Mouse (Mus musculus) limb, embryonic 10.5 days (tissue): ENCODE measurements around the gene Gm20605. TPM values are rescaled to one million over a fixed set of nuclear protein-coding genes. Genes with fewer than 3 reads are reported as not detected.
A peak's percentile ranks its signal among the peaks of the same experiment; 100 is the strongest.

Experiments
- DNase-seq: peaks from one replicate; pipeline ENCODE4 v3.0.0-alpha.2; 2017; ENCODE audit warnings: low spot score
- H3K27ac ChIP-seq: fragments of 300-500 bp; sonication (generic); 2 replicates; pipeline ENCODE4 v1.5.1; 2016; ENCODE audit warnings: mild to moderate bottlenecking
- H3K27me3 ChIP-seq: fragments of 300-500 bp; sonication (generic); 2 replicates; pipeline ENCODE4 v1.6.1; 2016; ENCODE audit warnings: low read depth, mild to moderate bottlenecking; ENCODE audit not compliant: poor library complexity, severe bottlenecking
- H3K36me3 ChIP-seq: fragments of 300-500 bp; sonication (generic); 2 replicates; pipeline ENCODE4 v1.6.1; 2016; ENCODE audit warnings: mild to moderate bottlenecking, moderate library complexity
- H3K4me1 ChIP-seq: fragments of 300-500 bp; sonication (generic); 2 replicates; pipeline ENCODE4 v1.6.1; 2016
- H3K4me3 ChIP-seq: fragments of 300-500 bp; sonication (generic); 2 replicates; pipeline ENCODE4 v1.5.1; 2016; ENCODE audit warnings: mild to moderate bottlenecking, moderate library complexity
- H3K9me3 ChIP-seq: fragments of 300-500 bp; sonication (generic); replicated peaks from 2 replicates; pipeline ENCODE4 v1.6.1; 2016; ENCODE audit warnings: mild to moderate bottlenecking
- WGBS: fragments of 180-500 bp; shearing (Covaris S2); methylation state at CpG from one replicate; pipeline ENCODE4 v1.1.7; 2016; 5-methylcytosine and 5-hydroxymethylcytosine counted together
- polyA plus RNA-seq: library from polyadenylated mRNA; unstranded; fragments of >200 nt; fragmentation: Nextera tagmentation; extraction: Ambion mirVana; gene quantifications from 2 replicates; pipeline ENCODE4 v1.2.1, GENCODE M21; 2016

Gene Gm20605
- polyA plus RNA-seq, 1 experiment from 2014 or later: 14.8 TPM

DNA sequence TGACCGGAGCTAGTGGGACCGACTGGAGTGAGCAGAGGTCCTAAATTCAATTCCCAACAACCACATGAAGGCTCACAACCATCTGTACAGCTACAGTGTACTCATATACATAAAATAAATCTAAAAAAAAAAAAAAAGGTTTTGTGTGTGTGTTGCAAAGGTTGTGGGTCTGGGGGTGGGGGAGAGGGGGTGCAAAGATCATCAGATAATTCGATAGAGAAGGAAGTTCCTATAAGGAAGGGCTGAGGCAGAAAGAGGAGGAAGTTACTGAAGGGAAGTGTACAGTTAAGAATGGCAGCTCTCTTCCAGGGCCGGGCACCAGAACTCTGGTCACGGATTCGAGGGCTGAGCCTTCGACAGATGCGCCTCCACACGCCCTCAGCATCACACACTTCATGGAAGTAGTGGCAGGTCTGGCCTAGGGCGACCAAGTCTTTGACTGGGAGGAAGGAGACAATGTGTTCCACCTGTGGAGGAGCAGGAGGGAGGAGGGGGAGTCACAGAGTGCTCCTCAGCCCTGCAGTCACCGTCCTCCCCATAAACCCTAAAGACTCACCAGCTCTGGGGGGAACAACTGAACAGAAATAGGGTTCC, 4.9 kb upstream of the Gm20605 start:
- Histone ChIP-seq H3K36me3 (no peaks in the 10 kb centered on the region), H3K27ac (peak overlapping the region; percentile 74; the same call in 1 of the 2 replicates), H3K9me3 (no peaks in the 10 kb centered on the region), H3K4me1 (peaks cover 35% of the 10 kb centered on the region), H3K27me3 (no peaks in the 10 kb centered on the region), H3K4me3 (no peak overlapping the region)
- WGBS: 88% methylated on average over 11 of the region's 11 CpGs
- no peak for DNase-seq

DNA sequence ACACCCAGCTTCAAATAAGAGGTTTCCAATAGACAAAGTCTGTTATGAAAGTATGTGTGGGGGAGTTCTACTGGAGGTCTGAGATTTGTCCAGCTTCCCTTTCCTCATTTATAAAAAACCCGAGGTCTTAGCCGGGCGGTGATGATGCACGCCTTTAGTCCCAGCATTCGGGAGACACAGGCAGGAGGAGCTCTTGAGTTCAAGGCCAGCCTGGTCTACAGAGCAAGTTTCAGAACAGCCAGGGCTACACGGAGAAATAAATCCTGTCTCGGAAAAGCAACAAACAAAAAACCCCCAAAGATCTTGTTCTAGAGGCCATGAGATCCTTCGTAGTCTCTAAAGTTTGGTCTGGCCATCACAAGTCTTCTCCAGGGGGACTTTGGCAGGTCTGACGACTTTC, 984 bp upstream of the Gm20605 start:
- H3K4me1 ChIP-seq: peaks cover 66% of the 10 kb centered on the region
- no peaks in the 10 kb centered on the region for H3K27me3 ChIP-seq
- H3K4me3 ChIP-seq: peak overlapping the region; percentile 86
- no peak for DNase-seq
- WGBS: 6% methylated on average over 9 of the region's 9 CpGs
- H3K27ac ChIP-seq: peak overlapping the region; percentile 94
- H3K36me3 ChIP-seq: peaks cover 16% of the 10 kb centered on the region
- H3K9me3 ChIP-seq: no peaks in the 10 kb centered on the region

DNA sequence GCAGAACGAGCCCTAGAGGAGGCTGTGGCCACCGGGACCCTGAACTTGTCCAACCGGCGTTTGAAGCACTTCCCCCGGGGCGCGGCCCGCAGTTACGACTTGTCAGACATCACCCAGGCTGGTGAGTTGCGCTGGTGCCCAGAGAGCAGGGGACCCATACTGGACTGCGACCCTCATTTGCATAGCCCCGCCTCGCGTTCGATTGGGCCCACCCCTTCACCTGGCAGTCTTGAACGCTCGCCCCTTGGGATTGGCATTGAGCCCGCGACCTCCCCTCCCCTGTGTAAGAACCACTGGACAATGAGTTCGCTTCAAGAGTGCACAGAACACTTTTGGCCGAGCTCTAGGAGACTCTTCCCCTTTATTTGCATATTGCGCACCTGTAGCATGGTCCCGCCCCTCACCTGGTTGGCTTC, 339 bp downstream of the Gm20605 start:
- peak overlapping the region; percentile 86 for H3K4me3 ChIP-seq
- H3K27ac ChIP-seq: peak overlapping the region; percentile 94
- under 1% methylated on average over 23 of the region's 23 CpGs for WGBS
- peaks cover 29% of the 10 kb centered on the region for H3K36me3 ChIP-seq
- DNase-seq: no peak
- H3K9me3 ChIP-seq: no peaks in the 10 kb centered on the region
- no peaks in the 10 kb centered on the region for H3K27me3 ChIP-seq
- peaks cover 62% of the 10 kb centered on the region for H3K4me1 ChIP-seq

DNA sequence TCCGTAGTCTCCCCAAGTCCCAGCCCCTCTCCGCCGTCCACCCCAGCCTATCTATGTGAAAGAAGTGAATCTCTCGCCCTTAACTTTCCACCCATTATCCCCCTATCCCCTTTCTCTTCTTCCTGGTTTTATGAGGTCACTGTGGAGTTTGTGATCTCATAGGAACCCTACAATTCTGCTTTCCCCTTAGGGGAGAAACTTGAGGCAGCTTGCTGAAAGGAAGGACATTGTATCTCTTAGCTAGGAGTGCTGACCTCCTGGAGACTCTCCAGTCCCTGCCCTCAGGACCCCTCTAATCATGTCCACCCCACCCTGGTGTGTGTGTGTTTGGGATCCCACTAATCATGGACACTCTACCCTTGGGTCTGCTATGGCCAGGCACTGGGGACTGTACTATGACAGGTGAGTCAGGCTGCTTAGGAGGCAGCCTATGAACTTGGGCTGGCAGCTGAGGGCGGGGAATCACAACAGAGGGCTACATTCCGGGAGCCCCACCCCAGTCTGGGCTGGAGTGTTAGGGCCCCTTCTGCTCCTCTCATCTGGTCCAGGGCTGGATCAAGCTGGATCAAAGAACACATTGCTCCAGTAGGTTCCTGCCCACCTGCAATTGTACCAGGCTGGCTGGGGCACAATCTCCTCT, 1.1 kb downstream of the Gm20605 start:
- no peak for DNase-seq
- H3K36me3 ChIP-seq: peaks cover 36% of the 10 kb centered on the region
- no peaks in the 10 kb centered on the region for H3K27me3 ChIP-seq
- H3K4me1 ChIP-seq: peaks cover 55% of the 10 kb centered on the region
- peak overlapping the region; percentile 94 for H3K27ac ChIP-seq
- H3K4me3 ChIP-seq: peak overlapping the region; percentile 86
- 28% methylated on average over 6 of the region's 6 CpGs for WGBS
- H3K9me3 ChIP-seq: no peaks in the 10 kb centered on the region

DNA sequence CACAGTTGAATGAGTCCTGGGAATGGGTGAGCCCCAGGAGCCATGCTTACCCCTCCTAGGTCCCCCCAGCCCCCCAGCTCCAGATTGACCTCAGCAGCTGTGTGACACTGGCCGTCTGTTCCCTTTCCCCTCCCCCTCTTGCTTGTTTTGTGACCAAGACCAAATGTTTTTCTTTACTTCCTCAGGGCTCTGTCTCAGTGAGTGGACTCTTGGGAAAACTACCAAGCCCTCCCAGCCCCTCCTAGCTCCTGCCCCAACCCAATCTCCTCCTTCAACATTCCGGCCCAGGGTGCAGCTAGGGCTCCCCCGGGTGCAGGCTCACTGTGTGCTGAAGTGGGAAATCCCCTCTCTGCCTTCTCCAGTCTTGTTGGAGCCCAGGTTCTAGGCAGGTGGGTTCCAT, 1.6 kb downstream of the Gm20605 start:
- Histone ChIP-seq H3K4me1 (peaks cover 51% of the 10 kb centered on the region), H3K9me3 (no peaks in the 10 kb centered on the region), H3K4me3 (peak overlapping the region; percentile 86), H3K27me3 (no peaks in the 10 kb centered on the region), H3K27ac (peak overlapping the region; percentile 94), H3K36me3 (peaks cover 41% of the 10 kb centered on the region)
- WGBS: 40% methylated on average over 3 of the region's 3 CpGs
- no peak for DNase-seq

DNA sequence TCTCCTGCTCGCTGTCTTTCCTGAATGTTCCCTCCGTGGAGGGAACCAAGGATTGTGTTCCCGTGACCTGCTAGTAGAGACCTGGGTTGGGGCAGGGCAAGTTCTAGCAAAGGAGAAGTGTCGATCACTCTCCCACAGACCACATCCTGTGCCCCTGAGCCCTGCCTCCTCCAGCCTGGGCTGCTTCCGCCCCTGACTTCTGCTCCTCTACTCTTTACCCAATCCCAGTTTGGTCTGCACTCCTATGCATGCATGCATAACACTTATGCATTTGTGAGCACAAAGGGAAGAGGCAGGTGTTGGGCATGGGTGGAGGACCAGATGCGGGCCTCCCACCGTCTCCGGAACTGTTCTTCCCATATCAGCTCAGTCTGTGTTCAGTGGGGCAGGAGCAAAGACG, 2.2 kb downstream of the Gm20605 start:
- WGBS: 80% methylated on average over 9 of the region's 9 CpGs
- Histone ChIP-seq H3K27me3 (no peaks in the 10 kb centered on the region), H3K36me3 (peaks cover 47% of the 10 kb centered on the region), H3K27ac (peak overlapping the region; percentile 94), H3K4me1 (peaks cover 47% of the 10 kb centered on the region), H3K4me3 (peak overlapping the region; percentile 86; the same call in 1 of the 2 replicates), H3K9me3 (no peaks in the 10 kb centered on the region)
- no peak for DNase-seq

DNA sequence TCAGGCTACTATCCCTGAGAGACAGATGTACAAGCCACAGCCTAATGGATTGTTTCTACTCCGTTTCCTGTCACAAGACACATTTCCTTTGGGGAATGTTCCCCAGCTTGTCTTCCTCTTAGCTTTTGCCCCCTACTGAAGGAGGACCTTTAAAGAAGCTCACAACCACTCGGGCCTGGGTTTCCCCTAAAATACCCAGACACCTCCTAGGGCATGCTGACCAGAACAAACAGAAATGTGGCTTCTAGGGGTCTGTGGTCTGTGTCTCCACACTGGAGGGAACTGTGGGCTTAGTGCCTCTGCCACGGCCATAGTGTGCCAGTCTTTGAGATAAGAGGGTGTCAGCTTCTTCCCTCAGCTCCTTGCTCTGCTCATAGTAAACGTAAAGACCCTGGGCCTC, 2.6 kb downstream of the Gm20605 start:
- no peak overlapping the region for H3K4me3 ChIP-seq
- peaks cover 47% of the 10 kb centered on the region for H3K4me1 ChIP-seq
- H3K27me3 ChIP-seq: no peaks in the 10 kb centered on the region
- no peaks in the 10 kb centered on the region for H3K9me3 ChIP-seq
- H3K36me3 ChIP-seq: peaks cover 51% of the 10 kb centered on the region
- no peak for DNase-seq
- 72% methylated on average over 4 of the region's 4 CpGs for WGBS
- H3K27ac ChIP-seq: peak overlapping the region; percentile 94

DNA sequence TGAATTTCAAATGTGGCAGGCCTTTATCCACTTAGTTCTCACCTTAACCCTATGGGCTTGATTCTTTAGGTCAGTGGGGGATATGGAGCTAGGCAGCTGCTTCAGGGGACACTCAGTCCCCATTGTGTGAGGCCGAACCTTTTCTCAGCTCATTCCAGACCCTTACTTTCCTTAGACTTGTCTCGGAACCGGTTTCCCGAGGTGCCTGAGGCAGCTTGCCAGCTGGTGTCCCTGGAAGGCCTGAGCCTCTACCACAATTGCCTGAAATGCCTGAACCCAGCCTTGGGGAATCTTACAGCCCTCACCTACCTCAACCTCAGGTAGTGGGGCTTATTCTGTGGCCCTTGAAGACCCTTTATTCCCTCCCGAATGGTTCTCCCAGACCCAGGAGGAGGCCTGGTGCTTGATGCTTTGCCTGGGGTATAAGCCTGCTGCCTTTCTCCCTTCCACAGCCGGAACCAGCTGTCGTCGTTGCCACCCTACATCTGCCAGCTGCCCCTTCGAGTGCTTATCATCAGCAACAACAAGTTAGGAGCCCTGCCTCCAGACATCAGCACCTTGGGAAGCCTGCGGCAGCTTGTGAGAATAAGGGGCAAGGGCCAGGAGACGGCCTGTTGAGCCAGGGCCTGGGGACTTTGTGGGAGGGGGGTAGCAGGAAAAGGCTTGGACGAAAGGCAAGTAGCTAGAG, 4.6 kb downstream of the Gm20605 start:
- Histone ChIP-seq H3K9me3 (no peaks in the 10 kb centered on the region), H3K27me3 (no peaks in the 10 kb centered on the region), H3K36me3 (peaks cover 71% of the 10 kb centered on the region), H3K27ac (no peak overlapping the region), H3K4me1 (peaks cover 31% of the 10 kb centered on the region), H3K4me3 (no peak overlapping the region)
- DNase-seq: no peak
- 85% methylated on average over 12 of the region's 12 CpGs for WGBS

DNA sequence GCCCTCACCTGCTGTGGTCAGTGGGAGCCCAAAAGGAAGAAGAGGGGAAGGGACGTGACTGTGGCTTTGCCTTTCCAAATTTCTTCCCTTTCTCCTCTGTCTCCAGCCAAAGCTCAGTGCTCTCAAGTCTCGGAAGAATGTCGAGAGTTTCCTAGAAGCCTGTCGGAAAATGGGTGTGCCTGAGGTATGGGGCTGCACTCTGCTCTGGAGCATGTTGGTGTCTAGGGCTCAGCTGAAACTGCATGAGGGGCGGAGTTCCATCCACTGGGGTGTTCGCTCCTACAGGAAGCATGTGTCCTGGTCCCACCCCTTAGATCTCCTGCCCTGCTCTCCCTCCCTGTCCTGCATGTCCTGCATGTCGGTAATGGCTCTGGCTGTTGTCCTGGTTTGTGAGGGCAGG, 10.5 kb downstream of the Gm20605 start:
- Histone ChIP-seq H3K4me3 (no peak overlapping the region), H3K27me3 (peaks cover 23% of the 10 kb centered on the region), H3K27ac (no peak overlapping the region), H3K36me3 (peaks cover 90% of the 10 kb centered on the region), H3K9me3 (no peaks in the 10 kb centered on the region), H3K4me1 (peaks cover 19% of the 10 kb centered on the region)
- WGBS: 82% methylated on average over 7 of the region's 7 CpGs
- DNase-seq: no peak

DNA sequence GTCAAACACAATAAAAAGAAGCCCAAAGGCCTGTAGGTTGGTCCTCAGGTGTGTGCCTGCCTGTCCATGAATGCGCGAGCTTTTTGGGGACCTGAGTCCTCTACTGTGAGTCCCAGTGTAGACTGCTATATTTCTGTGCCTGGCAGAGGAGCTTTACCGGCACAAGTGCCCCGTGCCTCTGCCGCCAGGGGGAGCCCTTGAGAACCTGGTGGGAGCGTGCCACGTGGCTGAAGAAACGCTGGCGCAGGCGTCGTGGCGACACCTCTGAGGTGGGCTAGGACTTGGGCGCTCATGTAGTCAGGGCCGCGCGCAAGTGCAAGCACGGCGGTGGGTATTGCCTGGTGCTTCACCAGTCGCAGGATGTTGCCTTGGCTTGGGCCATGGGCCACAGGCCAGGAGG, 12.1 kb downstream of the Gm20605 start, which contains the start of gene Sap25:
TSS of gene Sap25 (plus strand) at position 281 of the 400 bp plus-strand sequence.
- Histone ChIP-seq H3K4me1 (peaks cover 32% of the 10 kb centered on the region), H3K27ac (no peak within 1 kb of the TSS), H3K9me3 (no peaks in the 10 kb centered on the region), H3K27me3 (peaks cover 38% of the 10 kb centered on the region), H3K4me3 (no peak within 1 kb of the TSS), H3K36me3 (peaks cover 75% of the 10 kb centered on the region)
- no peak for DNase-seq
- 88% methylated on average over 19 of the region's 19 CpGs for WGBS

DNA sequence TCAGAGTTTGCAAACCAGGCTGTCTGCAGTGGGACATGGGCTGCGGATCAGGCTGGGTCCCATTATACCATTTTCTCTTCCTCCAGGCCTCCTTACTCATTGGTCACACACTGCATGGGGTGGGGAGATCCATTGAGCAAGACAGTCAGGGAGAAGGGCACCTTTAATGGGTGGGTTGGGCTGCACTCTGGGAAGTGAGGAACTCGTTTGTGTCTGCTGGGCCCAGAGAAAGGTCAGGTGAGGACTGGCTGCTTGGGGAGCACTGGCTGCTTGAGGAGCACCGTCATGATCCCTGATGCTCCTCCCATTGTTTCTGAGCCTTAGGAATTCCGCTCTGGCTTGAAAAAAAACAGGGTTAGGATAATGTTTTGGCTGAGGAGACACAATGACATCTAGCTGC, 13.9 kb downstream of the Gm20605 start:
- WGBS: 61% methylated on average over 4 of the region's 4 CpGs

DNA sequence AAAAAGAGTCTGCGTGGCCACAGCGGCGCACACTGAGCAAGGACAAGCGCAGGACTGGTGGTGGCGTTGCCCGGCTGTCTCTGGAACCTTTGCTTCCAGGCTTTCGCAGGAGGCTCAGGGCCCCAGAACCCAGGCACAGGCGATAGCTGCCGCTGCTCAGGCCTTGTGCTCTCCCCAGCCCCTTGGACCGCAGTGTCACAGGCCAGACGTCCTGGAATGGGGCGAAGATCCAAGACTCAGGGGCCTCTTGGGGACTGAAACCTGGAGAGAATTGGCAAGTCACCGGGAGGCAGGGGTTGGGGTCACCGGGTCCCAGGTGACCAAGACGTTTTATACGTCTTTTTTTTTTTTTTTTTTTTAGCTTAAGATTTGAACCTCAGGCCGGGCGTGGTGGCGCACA, 15.5 kb downstream of the Gm20605 start:
- Histone ChIP-seq H3K27ac (peak overlapping the region; percentile 50; the same call in 1 of the 2 replicates), H3K9me3 (no peaks in the 10 kb centered on the region), H3K4me3 (peak overlapping the region; percentile 21; the same call in 1 of the 2 replicates), H3K36me3 (peaks cover 40% of the 10 kb centered on the region), H3K27me3 (peaks cover 52% of the 10 kb centered on the region), H3K4me1 (peaks cover 58% of the 10 kb centered on the region)
- 42% methylated on average over 19 of the region's 19 CpGs for WGBS
- no peak for DNase-seq

More for the DNA sequence above, 13.9 kb downstream of the Gm20605 start:
- DNase-seq: no peak
- Histone ChIP-seq H3K27me3 (peaks cover 52% of the 10 kb centered on the region), H3K9me3 (no peaks in the 10 kb centered on the region), H3K4me1 (peaks cover 42% of the 10 kb centered on the region), H3K27ac (no peak overlapping the region), H3K36me3 (peaks cover 56% of the 10 kb centered on the region), H3K4me3 (no peak overlapping the region)

DNA sequence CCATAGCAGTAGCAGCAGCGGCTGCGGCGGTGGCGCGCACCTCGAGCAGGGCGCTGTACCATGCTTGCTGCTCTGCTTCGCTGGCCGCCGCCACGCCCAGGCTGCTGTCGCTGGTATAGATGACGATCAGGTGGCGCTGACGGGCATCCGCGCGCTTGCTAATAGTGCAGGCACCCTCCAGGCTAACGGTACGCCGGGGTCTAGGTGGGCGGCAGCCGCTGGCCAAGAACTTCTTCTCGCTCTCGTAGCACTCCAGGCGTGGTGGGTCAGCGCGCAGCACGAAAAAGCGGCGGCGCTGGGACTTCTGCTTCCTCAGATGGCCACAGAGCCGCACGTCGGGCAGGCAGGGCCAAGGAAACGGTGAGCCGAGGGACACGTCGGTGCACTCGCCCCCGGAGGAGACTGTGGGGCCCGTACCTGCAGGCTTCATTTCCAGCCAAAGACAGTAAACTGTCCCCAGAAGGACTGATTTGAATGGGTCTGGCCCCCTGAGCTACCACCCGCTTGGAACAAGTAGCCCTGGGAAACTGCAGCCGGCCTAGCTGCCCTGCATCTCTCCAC, 16.2 kb downstream of the Gm20605 start:
- Histone ChIP-seq H3K27ac (peak overlapping the region; percentile 26; the same call in 1 of the 2 replicates), H3K4me1 (peaks cover 64% of the 10 kb centered on the region), H3K4me3 (peak overlapping the region; percentile 50), H3K27me3 (peaks cover 52% of the 10 kb centered on the region), H3K9me3 (no peaks in the 10 kb centered on the region), H3K36me3 (peaks cover 34% of the 10 kb centered on the region)
- 2% methylated on average over 44 of the region's 44 CpGs for WGBS
- peak; percentile 66 for DNase-seq
